Mouse (Mus musculus): ENCODE measurements at regions not wholly inside any gene's neighbourhood (a gene's known extent, or its start where the extent isn't known, plus 50 kb on each side); places are given as distances from the start of the nearest gene placed in this dataset.

DNA sequence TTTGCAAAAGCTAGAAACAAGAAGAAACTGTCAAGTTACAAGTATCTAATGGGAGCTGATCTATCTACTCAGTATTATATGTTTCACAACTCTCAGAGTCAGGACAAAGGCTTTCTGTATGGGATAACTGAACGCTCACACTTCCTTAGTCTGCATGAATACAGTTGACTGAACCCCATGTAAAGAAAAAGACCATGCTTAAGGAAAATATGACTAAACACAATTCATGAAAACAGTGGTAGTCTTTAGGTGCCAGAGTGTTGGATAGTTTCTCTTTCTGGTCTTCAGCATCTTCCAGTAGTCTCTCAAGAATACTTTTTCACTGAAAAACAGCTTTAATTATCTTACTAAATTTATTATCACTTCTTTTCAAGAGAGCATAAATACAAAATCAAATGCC is 78.7 kb upstream of the Klf6 start:
- no peaks in the 10 kb centered on the region for H3K9me3 ChIP-seq (ENCODE audit: control insufficient read depth, low read length)
- no peak for ATAC-seq (ENCODE audit: low FRiP score, low TSS enrichment)
- H3K4me3 ChIP-seq (ENCODE audit: low read length), result no peak overlapping the region
- 86% methylated on average over 1 of the region's 1 CpGs for WGBS
- no peak overlapping the region for H3K4me2 ChIP-seq (replicated peaks; ENCODE audit: low read depth, low read length)
- no peaks in the 10 kb centered on the region for H3K27me3 ChIP-seq (ENCODE audit: control insufficient read depth, insufficient read depth, low read length)
- no peak overlapping the region for H3K27ac ChIP-seq (ENCODE audit: low read depth, low read length)
- no peaks in the 10 kb centered on the region for H3K4me1 ChIP-seq (ENCODE audit: control insufficient read depth, insufficient read depth, low read length)
- H3K36me3 ChIP-seq (ENCODE audit: control insufficient read depth, insufficient read depth, low read length), result no peaks in the 10 kb centered on the region
- no peak overlapping the region for H3K9ac ChIP-seq (ENCODE audit: low read depth, low read length)

DNA sequence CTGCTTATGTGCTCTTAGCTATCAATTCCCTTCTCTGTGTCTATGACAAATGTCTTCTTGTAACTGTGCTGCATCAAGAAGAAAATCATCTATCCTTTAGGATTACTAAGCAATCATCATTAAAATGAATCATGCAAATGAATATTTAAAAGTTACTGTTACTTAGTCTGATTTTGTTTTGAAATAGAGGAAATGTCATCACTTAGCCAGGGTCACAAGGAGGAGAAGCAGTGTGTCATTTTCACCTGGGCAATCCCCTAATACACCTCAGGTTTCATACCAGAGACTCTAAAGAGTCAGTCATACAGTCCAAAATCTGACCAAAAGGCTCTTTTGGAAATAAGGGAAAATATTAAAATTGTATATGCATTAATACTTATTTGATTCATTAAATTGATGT is 74.2 kb upstream of the Klf6 start:
- no peaks in the 10 kb centered on the region for H3K36me3 ChIP-seq (ENCODE audit: control insufficient read depth, insufficient read depth, low read length)
- H3K9me3 ChIP-seq (ENCODE audit: control insufficient read depth, low read length), result no peaks in the 10 kb centered on the region
- no peaks in the 10 kb centered on the region for H3K4me1 ChIP-seq (ENCODE audit: control insufficient read depth, insufficient read depth, low read length)
- H3K9ac ChIP-seq (ENCODE audit: low read depth, low read length), result no peak overlapping the region
- no peak overlapping the region for H3K4me2 ChIP-seq (replicated peaks; ENCODE audit: low read depth, low read length)
- H3K27me3 ChIP-seq (ENCODE audit: control insufficient read depth, insufficient read depth, low read length), result no peaks in the 10 kb centered on the region
- no peak for ATAC-seq (ENCODE audit: low FRiP score, low TSS enrichment)
- no peak overlapping the region for H3K4me3 ChIP-seq (ENCODE audit: low read length)
- H3K27ac ChIP-seq (ENCODE audit: low read depth, low read length), result no peak overlapping the region

DNA sequence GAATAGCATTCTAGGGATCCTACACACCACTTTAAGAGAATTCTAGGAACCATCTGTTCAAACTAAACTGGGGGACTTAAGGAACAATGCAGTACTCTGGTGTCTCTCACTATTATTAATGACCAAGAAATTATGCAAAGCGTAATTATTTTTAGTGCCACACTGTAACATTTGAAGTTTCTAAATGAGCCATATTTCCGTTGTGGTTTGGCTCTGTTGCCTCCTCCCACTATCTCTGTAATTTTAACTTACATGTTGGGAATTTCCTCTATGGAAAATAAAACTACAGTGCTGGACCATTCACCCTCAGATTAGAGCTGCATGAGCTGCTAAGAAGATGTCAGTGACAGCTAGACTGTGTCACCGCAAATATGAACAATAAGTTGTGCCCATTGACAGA is 72.0 kb upstream of the Klf6 start:
- no peak overlapping the region for H3K9ac ChIP-seq (ENCODE audit: low read depth, low read length)
- H3K27me3 ChIP-seq (ENCODE audit: control insufficient read depth, insufficient read depth, low read length), result no peaks in the 10 kb centered on the region
- H3K4me3 ChIP-seq (ENCODE audit: low read length), result no peak overlapping the region
- H3K9me3 ChIP-seq (ENCODE audit: control insufficient read depth, low read length), result no peaks in the 10 kb centered on the region
- no peaks in the 10 kb centered on the region for H3K36me3 ChIP-seq (ENCODE audit: control insufficient read depth, insufficient read depth, low read length)
- H3K27ac ChIP-seq (ENCODE audit: low read depth, low read length), result no peak overlapping the region
- WGBS, result 84% methylated on average over 3 of the region's 3 CpGs
- no peak overlapping the region for H3K4me2 ChIP-seq (replicated peaks; ENCODE audit: low read depth, low read length)
- no peaks in the 10 kb centered on the region for H3K4me1 ChIP-seq (ENCODE audit: control insufficient read depth, insufficient read depth, low read length)
- no peak for ATAC-seq (ENCODE audit: low FRiP score, low TSS enrichment)

DNA sequence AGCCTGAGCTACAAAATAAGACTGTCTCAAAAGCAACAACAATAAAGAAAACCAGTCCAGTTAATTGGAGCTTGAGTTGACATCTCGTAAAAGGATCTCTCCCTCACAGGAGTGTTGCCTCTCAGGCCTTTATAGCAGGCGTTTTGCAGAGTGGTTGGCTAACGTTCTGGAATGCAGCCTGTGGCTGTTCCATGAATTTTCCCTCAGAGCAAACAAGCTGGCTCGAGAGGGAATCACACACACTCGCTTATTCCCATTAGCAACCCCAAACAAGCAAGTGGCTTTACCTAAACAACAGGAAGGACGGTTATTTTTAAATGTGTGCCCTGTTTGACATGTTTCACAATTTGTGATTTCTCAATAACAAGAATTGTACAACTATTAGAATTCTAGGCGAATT is 59.2 kb upstream of the Klf6 start:
- Histone ChIP-seq H3K4me1 (ENCODE audit: control insufficient read depth, insufficient read depth, low read length) (0 out of 2 replicates have a peak, but pooled peaks cover 4% of the 10 kb centered on the region), H3K27ac (ENCODE audit: low read depth, low read length) (no peak overlapping the region), H3K4me2 (replicated peaks; ENCODE audit: low read depth, low read length) (no peak overlapping the region), H3K9me3 (ENCODE audit: control insufficient read depth, low read length) (no peaks in the 10 kb centered on the region), H3K4me3 (ENCODE audit: low read length) (no peak overlapping the region), H3K9ac (ENCODE audit: low read depth, low read length) (no peak overlapping the region), H3K36me3 (ENCODE audit: control insufficient read depth, insufficient read depth, low read length) (no peaks in the 10 kb centered on the region), H3K27me3 (ENCODE audit: control insufficient read depth, insufficient read depth, low read length) (no peaks in the 10 kb centered on the region)
- 36% methylated on average over 7 of the region's 7 CpGs for WGBS
- no peak for ATAC-seq (ENCODE audit: low FRiP score, low TSS enrichment)

DNA sequence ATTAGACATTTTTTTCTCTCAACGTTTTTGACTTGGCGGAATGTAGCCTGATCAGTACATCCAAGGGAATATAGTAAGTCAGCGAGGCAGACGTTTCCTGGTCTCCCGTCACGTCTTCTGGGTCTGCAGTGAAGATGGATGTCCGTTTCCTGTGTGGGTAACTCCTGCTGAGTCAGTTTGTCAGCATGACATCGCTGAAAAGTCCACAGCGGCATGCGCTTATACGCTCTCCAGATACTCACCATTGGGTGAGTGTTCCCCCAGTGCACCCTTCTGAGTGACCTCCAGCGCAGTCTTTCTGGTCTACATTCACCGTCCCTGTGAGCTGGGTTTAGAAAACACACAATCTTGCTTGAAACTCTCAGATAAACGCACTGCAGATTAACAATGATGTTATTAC is 58.5 kb upstream of the Klf6 start:
- Histone ChIP-seq H3K9ac (ENCODE audit: low read depth, low read length) (no peak overlapping the region), H3K4me2 (replicated peaks; ENCODE audit: low read depth, low read length) (no peak overlapping the region), H3K27me3 (ENCODE audit: control insufficient read depth, insufficient read depth, low read length) (no peaks in the 10 kb centered on the region), H3K27ac (ENCODE audit: low read depth, low read length) (peak overlapping the region; percentile 71; the same call in 1 of the 2 replicates), H3K9me3 (ENCODE audit: control insufficient read depth, low read length) (no peaks in the 10 kb centered on the region), H3K36me3 (ENCODE audit: control insufficient read depth, insufficient read depth, low read length) (no peaks in the 10 kb centered on the region), H3K4me3 (ENCODE audit: low read length) (no peak overlapping the region), H3K4me1 (ENCODE audit: control insufficient read depth, insufficient read depth, low read length) (0 out of 2 replicates have a peak, but pooled peaks cover 4% of the 10 kb centered on the region)
- 0 out of 2 replicates have a peak, but pooled peaks have one; percentile 23 for ATAC-seq (ENCODE audit: low FRiP score, low TSS enrichment)
- 57% methylated on average over 14 of the region's 14 CpGs for WGBS

DNA sequence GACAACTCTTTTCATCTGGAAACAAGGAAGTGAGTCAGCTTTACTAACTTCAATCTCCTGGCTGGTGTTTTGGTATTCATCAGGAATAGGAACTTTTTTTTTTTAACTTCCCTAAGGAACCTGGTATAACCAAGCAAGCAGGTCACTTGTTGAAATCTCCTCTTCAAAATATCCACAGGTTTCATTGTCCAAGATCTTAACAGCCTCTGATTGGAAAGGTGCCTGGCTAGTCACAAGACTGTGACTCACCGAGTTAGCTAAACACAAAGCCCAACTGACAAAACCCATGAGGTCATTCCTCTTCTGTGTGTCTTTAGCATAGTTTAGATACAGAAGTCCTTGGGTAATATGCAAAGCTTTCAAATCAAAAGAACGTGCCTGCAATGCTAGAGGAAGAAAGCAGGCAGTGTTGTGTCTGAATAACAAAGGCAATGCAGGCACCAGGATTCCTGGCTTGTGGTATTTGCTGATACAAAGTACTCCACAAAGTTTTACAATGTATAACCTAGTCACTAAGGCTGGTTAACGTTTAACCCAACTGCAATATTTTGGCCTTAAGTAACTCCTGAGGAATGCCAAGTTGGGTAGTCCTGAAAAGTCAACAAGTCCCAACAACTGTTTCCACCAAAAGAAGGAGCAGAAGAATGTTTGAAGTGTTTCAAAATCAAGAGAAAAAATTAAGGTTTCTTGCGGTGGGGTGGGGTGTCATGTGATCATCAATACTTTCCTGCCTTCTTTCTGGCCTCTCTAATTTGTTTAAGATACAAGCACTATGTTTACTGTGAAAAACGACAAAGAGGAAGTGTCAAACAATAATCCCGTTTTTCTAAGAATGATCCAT is 57.5 kb upstream of the Klf6 start:
- Histone ChIP-seq H3K9me3 (ENCODE audit: control insufficient read depth, low read length) (no peaks in the 10 kb centered on the region), H3K27ac (ENCODE audit: low read depth, low read length) (peak overlapping the region; percentile 71), H3K27me3 (ENCODE audit: control insufficient read depth, insufficient read depth, low read length) (no peaks in the 10 kb centered on the region), H3K9ac (ENCODE audit: low read depth, low read length) (no peak overlapping the region), H3K4me2 (replicated peaks; ENCODE audit: low read depth, low read length) (no peak overlapping the region; the same call in 1 of the 2 replicates), H3K4me1 (ENCODE audit: control insufficient read depth, insufficient read depth, low read length) (0 out of 2 replicates have a peak, but pooled peaks cover 4% of the 10 kb centered on the region), H3K4me3 (ENCODE audit: low read length) (no peak overlapping the region), H3K36me3 (ENCODE audit: control insufficient read depth, insufficient read depth, low read length) (no peaks in the 10 kb centered on the region)
- WGBS, result 17% methylated on average over 6 of the region's 6 CpGs
- ATAC-seq (ENCODE audit: low FRiP score, low TSS enrichment), result peak; percentile 69; the same call in 1 of the 2 replicates

DNA sequence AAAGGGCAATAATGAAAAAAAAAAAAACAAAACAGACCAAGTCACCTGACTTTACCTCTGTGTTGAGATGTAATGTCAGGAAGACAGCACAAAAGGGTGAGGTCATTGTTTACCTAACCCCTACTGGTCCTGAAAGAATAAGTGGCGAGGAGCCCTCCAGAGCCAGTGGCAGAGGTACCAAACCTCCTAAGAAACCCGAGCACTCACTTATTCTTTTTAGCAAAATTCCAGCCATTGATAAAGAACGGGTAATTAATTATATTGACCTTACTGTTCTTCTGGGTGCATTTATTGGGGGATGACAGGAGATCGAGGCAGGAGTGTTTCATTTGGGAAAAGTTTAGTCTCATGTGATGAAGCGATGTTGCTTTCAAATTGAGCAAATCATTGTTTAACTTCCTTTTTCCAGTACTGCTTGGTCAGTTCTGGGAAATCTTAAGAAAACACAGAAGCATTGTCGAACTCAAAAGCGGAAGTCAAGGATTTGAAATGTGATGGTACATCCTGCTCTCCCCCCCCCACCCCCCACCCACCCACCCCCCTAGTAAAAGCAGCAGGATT is 56.8 kb upstream of the Klf6 start:
- Histone ChIP-seq H3K4me2 (replicated peaks; ENCODE audit: low read depth, low read length) (no peak overlapping the region), H3K36me3 (ENCODE audit: control insufficient read depth, insufficient read depth, low read length) (no peaks in the 10 kb centered on the region), H3K27ac (ENCODE audit: low read depth, low read length) (peak overlapping the region; percentile 55), H3K9ac (ENCODE audit: low read depth, low read length) (no peak overlapping the region), H3K4me1 (ENCODE audit: control insufficient read depth, insufficient read depth, low read length) (0 out of 2 replicates have a peak, but pooled peaks cover 4% of the 10 kb centered on the region), H3K27me3 (ENCODE audit: control insufficient read depth, insufficient read depth, low read length) (no peaks in the 10 kb centered on the region), H3K4me3 (ENCODE audit: low read length) (no peak overlapping the region), H3K9me3 (ENCODE audit: control insufficient read depth, low read length) (no peaks in the 10 kb centered on the region)
- 31% methylated on average over 7 of the region's 7 CpGs for WGBS
- ATAC-seq (ENCODE audit: low FRiP score, low TSS enrichment), result no peak

DNA sequence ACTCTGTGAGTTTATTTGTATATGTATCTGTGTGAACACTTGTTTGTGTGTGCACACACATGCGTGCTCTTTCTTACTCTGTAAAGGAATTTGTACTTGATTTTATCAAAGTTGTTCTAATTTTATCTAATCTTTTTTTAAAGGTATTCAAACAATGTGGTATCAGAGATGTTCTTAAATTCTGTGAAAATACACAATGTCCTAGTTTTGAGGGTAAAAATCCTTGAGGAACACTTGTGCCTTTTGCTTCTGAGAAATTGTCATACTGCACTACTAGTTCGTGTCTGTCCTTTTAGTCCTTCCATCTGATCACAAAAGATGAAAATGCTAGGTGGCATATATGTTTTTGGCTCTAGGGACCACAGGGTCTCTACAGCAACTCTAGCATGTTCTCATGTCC is 52.9 kb upstream of the Klf6 start:
- no peaks in the 10 kb centered on the region for H3K27me3 ChIP-seq (ENCODE audit: control insufficient read depth, insufficient read depth, low read length)
- H3K9me3 ChIP-seq (ENCODE audit: control insufficient read depth, low read length), result no peaks in the 10 kb centered on the region
- no peaks in the 10 kb centered on the region for H3K36me3 ChIP-seq (ENCODE audit: control insufficient read depth, insufficient read depth, low read length)
- no peak overlapping the region for H3K4me3 ChIP-seq (ENCODE audit: low read length)
- no peak overlapping the region for H3K9ac ChIP-seq (ENCODE audit: low read depth, low read length)
- no peak overlapping the region for H3K27ac ChIP-seq (ENCODE audit: low read depth, low read length)
- no peak for ATAC-seq (ENCODE audit: low FRiP score, low TSS enrichment)
- H3K4me2 ChIP-seq (replicated peaks; ENCODE audit: low read depth, low read length), result no peak overlapping the region
- 0 out of 2 replicates have a peak, but pooled peaks cover 4% of the 10 kb centered on the region for H3K4me1 ChIP-seq (ENCODE audit: control insufficient read depth, insufficient read depth, low read length)
- 84% methylated on average over 2 of the region's 2 CpGs for WGBS

All from kidney, embryonic 14.5 days (tissue).